Mouse (Mus musculus): ENCODE measurements at regions not wholly inside any gene's neighbourhood (a gene's known extent, or its start where the extent isn't known, plus 50 kb on each side); places are given as distances from the start of the nearest gene placed in this dataset.

GRCm38 (mm10) chr10:120650336-120650735 is 174.1 kb upstream of the Hmga2 start:
- no peak for TF ChIP-seq FLI1 (IDR thresholded peaks at IDR 0.05; ENCODE audit: low read length)
- no peak for TF ChIP-seq GATA1 (IDR thresholded peaks at IDR 0.05; ENCODE audit: borderline replicate concordance, low read length)

Data from megakaryocyte, embryonic 14.5 days (primary cell).